Mouse (Mus musculus) erythroblast, embryonic 14.5 days (primary cell): ENCODE data around the gene Zg16. TPM values are rescaled to one million over a fixed set of nuclear protein-coding genes. Genes with fewer than 3 reads are reported as not detected.

Source experiments
- H3K27me3 ChIP-seq: 2 replicates; pipeline ENCODE4 v1.6.1; 2012; ENCODE audit warnings: inconsistent platforms; ENCODE audit not compliant: control insufficient read depth
- H3K36me3 ChIP-seq: 2 replicates; pipeline ENCODE4 v1.6.1; 2012; ENCODE audit warnings: mild to moderate bottlenecking, inconsistent platforms; ENCODE audit not compliant: control insufficient read depth
- H3K4me1 ChIP-seq: 2 replicates; pipeline ENCODE4 v1.6.1; 2012; ENCODE audit warnings: inconsistent platforms; ENCODE audit not compliant: control insufficient read depth
- H3K4me3 ChIP-seq: replicated peaks from 2 replicates; pipeline ENCODE3; 2012; ENCODE audit warnings: moderate library complexity, mild to moderate bottlenecking, inconsistent platforms
- H3K9me3 ChIP-seq: 2 replicates; pipeline ENCODE4 v1.6.1; 2012; ENCODE audit warnings: low read length, inconsistent platforms, mixed read lengths; ENCODE audit not compliant: control insufficient read depth
- GATA1 ChIP-seq: IDR thresholded peaks from 2 replicates; pipeline ENCODE4 v1.6.1; 2012; ENCODE audit warnings: low read length, inconsistent platforms, mixed read lengths
- TAL1 ChIP-seq: IDR thresholded peaks from 3 replicates; pipeline ENCODE4 v1.6.1; 2012; ENCODE audit warnings: low read length, inconsistent platforms, mixed read lengths
- polyA plus RNA-seq: library from polyadenylated mRNA; stranded (reverse); fragments of >175 nt; gene quantifications from 2 replicates; pipeline ENCODE4 v1.2.3, GENCODE M21; 2012

The Zg16 gene
- polyA plus RNA-seq, 1 experiment = not detected

DNA sequence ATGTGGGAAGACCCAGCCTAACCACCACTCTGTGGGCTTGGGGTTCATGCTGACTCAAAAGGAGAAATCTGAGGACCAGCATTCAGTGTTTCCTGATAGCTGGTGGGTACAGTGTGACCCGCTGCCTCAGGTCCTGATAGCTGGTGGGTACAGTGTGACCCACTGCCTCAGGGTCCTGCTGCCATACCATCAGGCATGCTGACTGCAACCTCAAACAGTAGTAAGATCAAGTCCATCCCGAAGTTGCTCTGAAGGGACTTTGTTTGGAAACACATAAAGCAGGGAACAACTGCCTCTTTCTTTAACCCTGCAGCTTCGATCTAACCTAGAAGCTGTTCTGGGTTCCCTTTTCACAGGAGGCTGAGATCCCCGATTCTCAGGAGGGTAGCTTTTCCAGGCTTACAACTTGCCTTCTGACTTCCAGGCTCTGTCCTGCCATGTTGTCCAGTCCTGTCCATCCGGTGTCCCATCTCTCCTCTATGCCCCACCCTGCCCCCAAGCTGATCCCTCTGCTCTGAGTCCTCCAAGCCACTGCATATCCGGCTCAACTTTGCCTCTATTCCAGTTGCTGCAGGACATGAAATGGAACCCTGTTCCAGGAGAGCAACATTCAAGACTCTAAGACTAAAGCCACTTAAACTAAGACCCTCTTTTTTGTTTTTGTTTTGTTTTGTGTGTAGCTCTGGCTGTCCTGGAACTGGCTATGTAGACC is 79.7 kb downstream of the Zg16 start:
- peaks cover 18% of the 10 kb centered on the region for H3K36me3 ChIP-seq
- no peak overlapping the region for H3K4me3 ChIP-seq
- H3K4me1 ChIP-seq = peaks cover 52% of the 10 kb centered on the region
- TF ChIP-seq GATA1 (no peak), TAL1 (no peak)
- H3K27me3 ChIP-seq = no peaks in the 10 kb centered on the region
- H3K9me3 ChIP-seq = no peaks in the 10 kb centered on the region

DNA sequence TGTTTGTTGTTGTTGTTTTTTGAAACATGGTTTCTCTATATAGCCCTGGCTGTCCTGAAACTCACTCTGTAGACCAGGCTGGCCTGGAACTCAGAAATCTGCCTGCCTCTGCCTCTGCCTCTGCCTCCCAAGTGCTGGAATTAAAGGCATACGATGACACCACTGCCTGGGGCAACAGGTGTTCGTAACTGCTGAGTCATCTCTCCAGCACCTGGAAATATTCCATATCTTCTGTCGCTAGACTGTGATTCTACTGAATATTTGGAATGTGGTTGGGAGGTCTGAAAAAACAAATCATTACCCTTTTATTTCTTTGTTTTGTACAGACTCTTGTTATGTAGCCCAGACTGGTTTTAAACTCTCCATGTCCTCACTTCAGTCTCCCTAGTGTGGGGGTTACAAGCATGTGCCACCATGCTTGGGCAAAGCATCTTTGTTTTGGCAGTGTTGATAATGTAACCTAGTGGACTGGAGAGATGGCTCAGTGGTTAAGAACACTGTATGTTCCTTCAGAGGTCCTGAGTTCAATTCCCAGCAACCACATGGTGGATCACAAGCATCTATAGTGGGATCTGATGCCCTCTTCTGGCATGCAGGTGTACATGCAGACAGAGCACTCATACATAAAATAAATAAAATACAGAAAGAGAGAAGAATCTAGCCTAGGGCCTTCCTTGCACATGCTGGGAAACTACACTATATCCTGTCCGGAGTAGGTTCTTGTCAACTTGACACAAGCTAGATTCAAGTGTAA is 82.8 kb downstream of the Zg16 start:
- peaks cover 2% of the 10 kb centered on the region for H3K36me3 ChIP-seq
- no peak overlapping the region for H3K4me3 ChIP-seq
- no peaks in the 10 kb centered on the region for H3K27me3 ChIP-seq
- peaks cover 31% of the 10 kb centered on the region for H3K4me1 ChIP-seq
- TF ChIP-seq GATA1 = no peak
- no peak for TF ChIP-seq TAL1
- no peaks in the 10 kb centered on the region for H3K9me3 ChIP-seq

DNA sequence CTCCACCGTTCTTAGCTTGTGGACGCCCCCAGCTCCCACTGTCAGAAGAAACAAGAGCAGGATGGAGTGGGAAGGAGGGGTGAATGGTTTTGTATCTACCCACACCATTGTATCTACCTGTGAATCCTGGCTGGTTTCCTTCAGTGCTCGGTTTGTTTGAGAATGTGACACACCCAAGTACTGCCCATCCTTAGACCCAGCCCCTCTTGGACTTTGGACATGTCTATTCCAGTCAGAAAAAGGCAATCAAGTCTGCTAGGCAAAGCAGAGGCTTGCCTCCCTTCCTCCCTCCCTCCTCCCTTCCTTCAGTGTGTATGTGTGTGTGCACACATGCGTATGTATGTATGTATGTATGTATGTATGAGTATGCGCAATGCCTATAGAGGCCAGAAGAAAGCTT is 83.5 kb downstream of the Zg16 start:
- Histone ChIP-seq H3K27me3 (no peaks in the 10 kb centered on the region), H3K36me3 (no peaks in the 10 kb centered on the region; the same call in 1 of the 2 replicates), H3K4me3 (no peak overlapping the region), H3K4me1 (peaks cover 25% of the 10 kb centered on the region), H3K9me3 (no peaks in the 10 kb centered on the region)
- no peak for TF ChIP-seq GATA1
- no peak for TF ChIP-seq TAL1

Other genes starting within 250 kb of the Zg16 start
- not detected in 2 replicates for gene Doc2a, start 239.9 kb downstream of the Zg16 start, polyA plus RNA-seq
- gene Hirip3, start 225.4 kb downstream of the Zg16 start, polyA plus RNA-seq = 24.2 and 26.7 TPM in 2 replicates
- gene Ino80e, start 225.0 kb downstream of the Zg16 start, polyA plus RNA-seq = 37.6 and 44.8 TPM in 2 replicates
- gene Taok2, start 202.6 kb downstream of the Zg16 start, polyA plus RNA-seq = 11.6 and 12.9 TPM in 2 replicates
- gene Tmem219, start 164.4 kb downstream of the Zg16 start, polyA plus RNA-seq = 1.1 and 1.5 TPM in 2 replicates
- gene Kctd13, start 158.4 kb downstream of the Zg16 start, polyA plus RNA-seq = 0.68 and 0.79 TPM in 2 replicates
- gene Asphd1, start 137.7 kb downstream of the Zg16 start, polyA plus RNA-seq = not detected in 2 replicates
- 0.03 and 0.04 TPM in 2 replicates for gene Sez6l2, start 136.8 kb downstream of the Zg16 start, polyA plus RNA-seq
- 12.0 and 13.0 TPM in 2 replicates for gene Cdipt, start 111.4 kb downstream of the Zg16 start, polyA plus RNA-seq
- not detected in 2 replicates for gene Cdiptos, start 111.2 kb downstream of the Zg16 start, polyA plus RNA-seq
- 0.87 and 1.2 TPM in 2 replicates for gene Mvp, start 72.7 kb downstream of the Zg16 start, polyA plus RNA-seq
- not detected in 2 replicates for gene Pagr1b, start 70.8 kb downstream of the Zg16 start, polyA plus RNA-seq
- 8.2 and 13.3 TPM in 2 replicates for gene Pagr1a, start 70.0 kb downstream of the Zg16 start, polyA plus RNA-seq
- 15.4 and 20.8 TPM in 2 replicates for gene Gm42742, start 66.2 kb downstream of the Zg16 start, polyA plus RNA-seq
- 0.04 and 0.17 TPM in 2 replicates for gene Prrt2, start 66.1 kb downstream of the Zg16 start, polyA plus RNA-seq
- 173 and 193 TPM in 2 replicates for gene Maz, start 60.3 kb downstream of the Zg16 start, polyA plus RNA-seq
- gene Kif22, start 44.9 kb downstream of the Zg16 start, polyA plus RNA-seq = 19.9 and 23.7 TPM in 2 replicates
- gene AI467606, start 4.0 kb upstream of the Zg16 start, polyA plus RNA-seq = 1.2 and 1.4 TPM in 2 replicates
- 0.12 and 0.17 TPM in 2 replicates for gene Qprt, start 34.9 kb upstream of the Zg16 start, polyA plus RNA-seq
- gene Spn, start 50.5 kb upstream of the Zg16 start, polyA plus RNA-seq = 0.52 and 0.83 TPM in 2 replicates
- 6.9 and 9.2 TPM in 2 replicates for gene Cd2bp2, start 108.7 kb upstream of the Zg16 start, polyA plus RNA-seq
- 9.3 and 10.4 TPM in 2 replicates for gene Tbc1d10b, start 121.1 kb upstream of the Zg16 start, polyA plus RNA-seq
- gene Mylpf, start 121.6 kb upstream of the Zg16 start, polyA plus RNA-seq = 2.0 and 3.5 TPM in 2 replicates
- gene Zfp553, start 145.7 kb upstream of the Zg16 start, polyA plus RNA-seq = 0.26 and 0.33 TPM in 2 replicates
- gene Sept1, start 145.8 kb upstream of the Zg16 start, polyA plus RNA-seq = 26.0 and 36.2 TPM in 2 replicates
- 4.0 and 4.8 TPM in 2 replicates for gene Zfp771, start 156.9 kb upstream of the Zg16 start, polyA plus RNA-seq
- gene Dctpp1, start 173.4 kb upstream of the Zg16 start, polyA plus RNA-seq = 9.7 and 14.1 TPM in 2 replicates
- gene Sephs2, start 186.7 kb upstream of the Zg16 start, polyA plus RNA-seq = 1.4 and 1.5 TPM in 2 replicates
- gene Itgal, start 208.9 kb upstream of the Zg16 start, polyA plus RNA-seq = 0.06 TPM in 2 replicates